Mouse (Mus musculus) T-helper 1 cell (primary cell): Measurements from ENCODE around the gene Fgd5.
"Not testable (repeated sequence)": the region's sequence is repeated elsewhere in the genome, so short reads cannot be mapped to it uniquely, and the experiment has no call there.

Experiments
- in situ Hi-C: fragments of 300-600 bp; cut with MboI, MseI; formaldehyde crosslinking; loops from one replicate; pipeline ENCODE4 v1.15.1; 2025; ENCODE audit warnings: high pct_unique_total_duplicates

The Fgd5 gene

DNA sequence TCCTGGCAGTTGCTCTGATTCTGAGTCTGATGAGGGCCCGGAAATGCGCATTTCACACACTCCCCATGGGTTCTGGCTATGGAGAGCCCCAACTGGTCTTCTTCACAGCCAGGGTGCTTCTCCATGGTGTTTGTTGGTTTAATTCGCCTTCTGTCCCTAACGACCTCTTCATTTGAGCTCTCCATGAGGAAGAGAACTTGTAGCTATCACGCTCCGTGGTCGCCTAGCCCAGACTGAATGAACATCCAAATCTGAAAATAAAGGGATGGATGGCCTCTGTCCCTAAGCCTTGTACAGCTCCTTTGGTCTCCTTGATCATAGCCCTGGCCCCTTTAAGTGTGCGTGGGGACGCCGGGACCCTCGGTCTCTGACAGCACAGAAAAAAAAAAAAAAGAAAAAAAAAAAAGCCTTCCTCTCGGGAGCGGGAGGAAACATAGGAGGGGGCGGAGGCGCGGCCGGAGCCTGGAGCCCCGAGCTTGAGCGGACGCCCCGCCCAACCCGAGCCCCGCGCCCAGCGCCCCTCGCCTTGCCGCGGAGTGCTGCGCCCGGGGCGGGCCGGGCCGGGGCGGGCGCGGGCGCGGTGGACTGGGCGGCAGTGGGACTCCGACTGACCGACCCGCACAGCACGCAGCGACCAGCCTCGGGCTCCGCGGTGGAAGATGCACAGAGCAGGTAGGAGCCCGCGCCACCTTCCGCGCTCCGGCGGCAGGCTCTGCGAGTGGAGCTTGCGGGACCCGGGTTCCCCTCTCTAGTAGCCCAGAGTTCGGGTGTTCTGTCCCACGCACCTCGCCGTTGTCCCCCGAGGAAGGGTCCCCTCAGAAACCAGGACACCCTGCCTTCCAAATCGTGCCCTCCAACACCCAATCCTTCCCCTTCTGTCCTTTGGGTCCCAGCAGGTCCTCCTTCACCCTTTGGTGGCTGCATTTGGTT, at the start of gene Fgd5:
TSS of gene Fgd5 (plus strand) at position 508 of the 930 bp plus-strand sequence.
- in situ Hi-C loops = loop anchor here (5.0 kb wide), 1 partner anchor 531 kb away; no protein-coding TSS in a partner anchor

DNA sequence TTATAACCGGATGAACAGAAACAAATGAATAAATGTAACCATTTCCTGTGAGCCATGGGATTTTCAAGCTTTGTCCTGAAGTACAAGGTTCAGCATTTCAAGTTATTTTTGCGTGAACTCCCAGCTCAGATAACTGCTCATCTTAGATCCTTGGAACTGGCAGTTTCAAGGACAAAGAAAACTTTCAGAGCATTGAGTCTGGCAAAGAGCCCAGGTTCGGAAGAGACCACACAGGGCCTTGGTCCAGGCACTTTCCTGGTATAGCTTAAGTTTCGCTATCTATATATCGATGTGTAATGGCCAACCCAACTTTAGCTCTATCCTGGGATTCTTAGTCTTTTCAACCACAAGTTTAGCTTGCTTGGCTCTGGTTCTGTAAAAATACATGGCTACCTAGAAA, 47.4 kb upstream of the Fgd5 start:
- in situ Hi-C loops = no loop called here

DNA sequence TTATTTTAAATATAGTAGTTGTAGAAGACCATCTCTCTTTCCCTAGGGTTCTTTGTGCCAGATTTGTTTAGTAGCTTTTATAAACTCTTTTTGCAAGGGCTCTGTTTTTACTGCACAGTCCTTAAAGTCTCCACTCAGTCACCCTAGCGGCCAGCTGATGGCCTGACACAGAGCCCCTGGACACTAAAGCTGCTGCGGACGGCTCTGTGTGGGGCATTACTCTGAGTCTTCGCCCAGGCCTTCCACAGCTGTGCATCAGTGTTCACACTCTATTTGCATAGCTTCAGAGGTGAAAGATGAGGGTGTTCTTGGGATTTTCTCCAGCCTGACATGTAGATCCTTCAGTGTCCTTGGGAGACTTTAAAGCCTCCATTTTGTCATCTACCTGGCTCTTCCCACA, 40.2 kb upstream of the Fgd5 start:
- in situ Hi-C loops = no loop called here

DNA sequence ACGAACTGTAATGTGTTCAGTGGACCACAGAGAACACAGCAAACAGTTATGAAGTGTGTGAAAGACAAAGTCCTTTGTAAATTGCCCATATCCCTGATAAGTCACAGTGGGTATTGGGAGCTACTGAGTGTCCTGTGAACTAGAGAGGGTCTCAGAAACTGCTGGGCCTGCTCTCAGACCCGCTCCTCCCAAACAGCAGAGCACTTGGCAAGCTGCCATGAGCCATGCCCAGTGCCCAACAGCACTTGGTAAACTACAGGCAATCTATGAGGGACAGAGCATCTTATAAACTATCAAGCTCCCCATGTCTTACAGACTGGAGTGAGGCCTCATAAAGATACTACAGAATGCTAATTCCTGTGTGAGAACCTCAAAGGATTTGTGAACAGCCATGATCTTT, 30.3 kb upstream of the Fgd5 start:
- in situ Hi-C loops = no loop called here

DNA sequence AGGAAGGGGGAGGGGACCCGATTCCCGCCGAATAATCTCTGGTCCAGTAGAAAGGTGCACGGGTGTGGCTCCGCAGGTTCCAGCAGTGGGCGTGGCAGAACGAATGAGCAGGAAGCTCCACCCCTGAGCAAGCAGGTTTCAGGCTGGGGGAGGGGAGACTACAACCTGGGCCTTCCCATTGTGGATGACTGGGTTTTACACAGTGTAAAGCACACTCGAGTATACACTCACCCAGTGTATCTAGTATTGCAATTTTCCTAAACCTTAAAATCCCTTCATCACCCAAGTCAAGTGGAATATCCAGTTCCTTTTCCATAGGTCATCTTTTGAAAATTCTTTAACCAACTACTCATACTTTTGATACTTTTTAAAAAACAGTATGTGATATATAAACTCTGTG, 20.7 kb upstream of the Fgd5 start:
- in situ Hi-C loops = not testable (repeated sequence)

DNA sequence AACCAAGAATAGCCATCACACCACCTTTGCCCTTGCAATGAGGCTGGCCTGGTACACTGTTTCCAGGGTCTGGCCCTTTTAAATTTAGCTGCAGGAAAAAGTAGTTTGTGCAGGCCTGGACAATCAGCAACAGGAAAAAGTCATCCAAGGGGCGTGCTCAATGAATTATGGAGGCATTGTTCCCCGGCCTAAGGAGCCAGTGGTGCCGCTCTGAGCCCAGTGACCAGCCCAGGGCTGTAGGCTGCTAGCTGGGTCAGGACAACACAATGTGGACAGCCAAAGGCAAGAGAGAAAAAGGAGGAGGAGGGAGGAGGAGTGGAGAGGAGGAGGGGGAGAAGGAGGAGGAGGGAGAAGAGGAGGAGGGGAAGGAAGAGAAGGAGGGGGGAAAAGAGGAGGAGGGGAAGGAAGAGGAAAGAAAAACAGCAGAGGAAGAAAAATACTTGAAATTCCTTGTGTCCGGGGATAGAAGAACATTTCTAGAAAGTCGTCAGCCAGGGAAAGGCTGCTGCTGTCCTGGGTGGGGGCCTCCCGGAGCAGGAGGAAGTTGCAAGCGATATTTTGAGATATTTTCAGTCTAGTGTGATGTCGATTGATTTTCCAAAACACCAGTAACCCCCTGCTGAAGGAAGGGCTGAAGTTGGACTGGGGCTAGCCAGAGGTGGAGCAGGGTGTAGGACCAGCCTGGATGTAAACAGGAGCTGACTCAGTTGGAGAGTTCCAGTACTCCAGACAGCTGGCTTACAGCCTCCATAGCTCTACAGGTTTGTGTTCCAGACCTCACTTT, 18.5 kb upstream of the Fgd5 start:
- in situ Hi-C loops = no loop called here

DNA sequence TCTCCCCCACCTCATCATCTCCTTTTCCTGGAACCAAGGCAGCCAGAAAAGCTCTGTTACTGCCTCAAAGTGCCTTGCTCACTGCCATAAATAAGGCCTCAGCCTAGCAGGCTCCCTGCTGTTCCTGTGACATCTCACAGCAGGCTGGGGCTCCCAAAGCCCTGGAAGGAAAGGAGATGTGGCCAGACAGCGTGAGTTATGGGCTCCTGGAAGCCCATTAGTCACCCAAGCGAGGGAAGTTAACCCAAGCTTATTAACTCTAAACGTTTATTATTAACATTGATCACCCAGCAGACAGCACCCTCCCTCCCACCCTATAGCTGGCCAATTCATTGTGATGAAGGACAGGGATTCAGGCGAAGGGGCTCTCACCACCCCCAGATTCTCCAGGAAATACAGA, 15.2 kb upstream of the Fgd5 start:
- in situ Hi-C loops = no loop called here

DNA sequence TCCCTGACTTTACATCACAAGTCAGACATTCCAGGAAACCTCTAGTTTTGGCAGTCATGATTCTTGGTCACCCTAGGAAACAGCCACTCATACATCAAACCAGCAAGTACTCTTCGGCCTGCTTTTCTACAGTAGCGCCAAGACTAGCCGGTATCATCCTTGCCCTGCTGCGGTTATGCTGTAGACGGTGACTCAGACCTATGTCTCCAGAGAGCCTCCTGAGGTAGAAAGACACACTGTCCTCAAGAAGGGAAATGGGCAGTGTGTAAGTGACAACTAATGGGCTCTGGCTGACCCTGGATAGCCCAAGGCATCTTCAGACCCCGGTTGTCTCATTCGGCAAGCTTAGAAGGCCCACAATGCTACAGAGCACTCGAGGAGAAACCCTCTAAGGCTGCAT, 13.6 kb upstream of the Fgd5 start:
- in situ Hi-C loops = no loop called here

DNA sequence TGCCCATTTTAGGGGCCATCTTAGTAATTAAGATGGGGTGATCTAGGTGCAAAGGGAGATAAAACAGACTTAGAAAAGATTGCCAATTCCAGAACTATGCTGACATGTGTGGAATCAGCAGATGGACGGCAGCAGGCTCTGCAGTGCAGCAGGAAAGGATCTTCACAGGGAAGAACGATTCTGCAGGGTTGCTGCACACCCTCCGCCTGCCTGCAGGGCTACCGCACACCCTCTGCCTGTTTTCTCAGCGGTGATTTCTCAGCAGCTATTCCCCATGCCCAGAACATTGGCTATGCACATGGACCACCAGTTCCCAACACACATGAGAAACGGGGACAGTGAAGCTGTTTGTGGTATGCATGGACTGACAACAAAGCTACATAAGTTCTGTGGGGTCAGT, 12.7 kb upstream of the Fgd5 start:
- in situ Hi-C loops = no loop called here

DNA sequence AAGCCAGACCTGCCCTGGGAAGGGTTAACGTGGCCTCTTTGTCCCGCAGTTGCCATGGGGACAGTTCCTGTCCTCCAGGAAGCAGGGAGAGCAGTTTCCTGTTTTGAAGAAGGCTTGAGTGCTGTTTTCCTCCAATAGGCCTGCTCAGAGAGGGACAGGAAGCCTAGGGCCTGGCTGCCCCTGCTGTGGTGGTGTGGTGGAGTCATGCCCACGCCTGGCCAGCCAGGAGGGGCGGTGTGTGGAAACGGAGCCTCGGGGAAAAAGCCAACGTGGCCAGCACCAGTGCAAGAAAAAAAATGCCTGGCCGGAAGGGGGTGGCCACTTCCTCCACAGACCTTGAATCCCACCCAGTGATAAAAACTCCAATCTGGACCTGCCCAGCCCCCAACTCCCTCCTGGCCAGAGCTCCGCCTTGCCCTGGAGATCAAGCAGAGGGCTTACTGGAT, 6.5 kb upstream of the Fgd5 start:
- in situ Hi-C loops = no loop called here

DNA sequence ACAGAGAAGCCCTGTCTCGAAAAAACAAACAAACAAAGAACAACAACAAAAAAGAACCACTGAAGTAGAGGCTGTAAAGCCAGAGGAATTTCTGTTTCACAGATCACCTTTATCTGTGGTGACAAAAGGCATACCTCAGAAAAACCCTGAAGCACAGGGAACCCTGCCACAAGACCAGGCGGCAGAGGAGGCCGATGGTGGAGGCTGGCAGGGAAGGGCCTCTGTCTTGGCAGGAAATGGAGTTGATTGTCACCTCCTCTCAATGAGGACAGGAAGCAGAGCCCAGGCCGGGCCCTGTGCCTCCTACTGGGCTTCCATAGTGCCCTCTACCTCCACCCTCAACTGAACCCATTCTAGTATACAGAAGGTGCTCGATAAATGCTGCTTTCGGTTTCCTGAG, 4.7 kb upstream of the Fgd5 start:
- in situ Hi-C loops = no loop called here

DNA sequence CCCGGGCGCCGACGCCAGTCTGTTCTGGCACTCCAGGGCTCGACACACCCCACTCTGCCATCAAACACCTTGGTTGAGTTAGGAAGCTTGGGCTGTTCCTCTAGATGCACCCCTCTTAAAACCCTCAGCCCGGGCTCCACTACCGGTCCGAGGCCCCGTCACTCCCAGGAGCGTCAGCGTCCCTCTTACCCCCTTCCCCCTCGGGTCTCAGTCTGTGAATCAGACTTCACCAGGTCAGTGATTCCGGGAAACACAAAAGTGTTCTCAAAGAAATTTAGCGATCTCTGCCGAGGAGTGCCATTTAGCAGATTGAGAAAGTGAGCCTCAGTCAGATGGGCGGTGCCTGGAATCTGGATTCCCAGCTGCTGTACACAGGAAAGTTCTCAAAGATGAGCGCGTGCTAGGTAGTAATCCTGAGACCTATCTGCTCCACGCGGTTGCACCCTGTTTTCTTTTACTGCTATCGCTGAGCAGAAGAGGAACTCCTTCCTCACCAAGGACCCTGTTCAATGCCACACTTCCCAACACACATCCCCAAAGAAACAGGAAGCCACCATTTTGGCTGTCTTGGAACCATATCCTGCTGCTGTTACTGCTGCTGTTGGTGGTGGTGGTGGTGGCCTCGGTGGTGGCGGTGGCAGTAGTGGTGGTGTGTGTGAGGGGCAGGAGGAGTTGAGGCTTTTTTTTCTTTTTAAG, 771 bp downstream of the Fgd5 start:
- in situ Hi-C loops = loop anchor here (5.0 kb wide), 1 partner anchor 532 kb away; no protein-coding TSS in a partner anchor

DNA sequence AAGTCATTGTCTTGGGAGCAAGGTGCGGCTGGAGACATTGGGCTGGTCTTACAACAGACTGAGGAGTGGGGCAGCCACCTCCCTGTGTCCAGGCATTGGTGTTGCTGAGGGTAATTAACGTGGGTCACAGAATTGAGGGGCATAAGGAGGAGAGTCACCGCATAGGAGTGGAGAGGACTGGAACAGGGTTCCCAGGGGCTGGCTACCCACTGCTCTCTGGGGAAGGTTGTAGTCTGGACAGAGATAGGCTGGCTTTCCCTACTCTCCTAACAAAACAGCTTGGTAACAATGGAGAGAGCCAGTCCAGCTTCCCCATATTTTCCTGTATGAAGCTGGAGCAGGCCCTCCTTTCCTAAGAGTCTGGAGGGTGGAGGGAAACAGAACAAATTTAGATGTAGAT, 1.3 kb downstream of the Fgd5 start:
- in situ Hi-C loops = no loop called here

DNA sequence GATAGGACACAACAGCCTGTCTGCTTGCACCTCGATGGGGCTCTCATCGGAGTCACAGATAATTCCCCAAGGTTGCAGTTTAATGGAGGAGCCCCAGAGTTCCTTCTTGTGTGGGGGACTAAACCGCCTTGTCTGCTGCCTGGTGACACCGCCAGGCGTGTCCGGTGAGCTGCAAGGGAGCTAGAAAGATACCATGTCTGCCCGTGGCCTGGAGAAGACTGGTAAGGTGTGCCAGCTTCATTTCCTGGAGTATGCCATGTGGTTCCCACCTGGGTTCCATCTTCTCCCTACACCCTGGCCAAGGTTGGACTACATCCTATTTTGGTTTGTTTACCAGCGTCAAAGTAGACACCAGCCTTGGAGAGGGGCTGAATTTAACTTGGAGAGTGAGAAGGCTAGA, 11.4 kb downstream of the Fgd5 start:
- in situ Hi-C loops = no loop called here

DNA sequence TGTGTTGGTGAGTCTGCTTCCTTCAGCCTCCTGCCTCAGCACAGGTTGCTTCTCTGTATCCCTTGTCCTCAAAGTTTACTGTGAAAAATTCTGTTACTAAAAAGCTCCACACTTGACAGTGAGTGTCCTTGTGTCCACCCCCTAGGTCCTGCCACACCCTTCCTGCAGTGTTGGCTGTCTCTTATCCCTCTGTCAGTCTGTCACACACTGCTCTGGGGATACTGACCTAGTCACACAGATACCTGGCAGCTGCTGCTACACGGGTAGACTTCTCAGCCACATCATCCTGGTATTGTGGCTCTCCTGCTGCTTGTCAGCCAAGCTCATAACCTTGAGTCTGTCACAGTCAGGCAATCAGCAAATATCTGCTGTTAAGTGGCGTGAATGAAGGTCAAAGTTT, 14.1 kb downstream of the Fgd5 start:
- in situ Hi-C loops = no loop called here

DNA sequence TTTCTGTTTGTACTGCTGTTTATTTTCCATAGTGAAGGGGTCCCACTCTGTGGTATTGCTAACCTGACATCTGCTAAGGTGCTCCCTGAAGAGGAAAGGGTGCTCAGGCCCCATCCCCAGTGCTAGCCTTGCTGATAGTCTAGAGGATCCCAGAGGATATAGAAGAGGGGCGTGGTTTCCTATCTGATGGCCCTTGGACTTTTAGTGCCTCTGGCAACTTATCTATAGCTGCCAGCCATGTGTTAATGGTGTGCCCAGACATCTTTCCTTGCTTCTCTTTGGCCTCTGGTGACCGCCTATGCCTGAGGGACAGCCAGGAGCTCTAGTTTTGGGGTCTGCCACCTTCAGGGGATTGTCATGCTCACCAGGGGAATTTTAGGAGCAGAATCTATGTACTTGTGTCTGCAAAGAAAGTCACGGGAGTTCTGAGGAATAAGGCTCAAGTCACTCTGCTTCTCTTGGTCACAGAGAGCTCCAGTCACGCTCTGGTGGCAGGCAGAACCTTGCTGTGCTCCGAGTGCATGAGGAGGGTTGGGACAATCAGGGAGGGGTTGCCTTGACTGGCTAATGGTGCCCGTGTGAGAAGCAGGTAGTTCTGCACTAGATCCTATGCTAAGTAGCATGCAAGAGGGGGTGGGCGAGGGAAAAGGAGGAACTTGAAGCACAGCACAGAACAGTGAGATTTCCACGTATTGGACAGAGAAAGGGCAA, 15.3 kb downstream of the Fgd5 start:
- in situ Hi-C loops = no loop called here

DNA sequence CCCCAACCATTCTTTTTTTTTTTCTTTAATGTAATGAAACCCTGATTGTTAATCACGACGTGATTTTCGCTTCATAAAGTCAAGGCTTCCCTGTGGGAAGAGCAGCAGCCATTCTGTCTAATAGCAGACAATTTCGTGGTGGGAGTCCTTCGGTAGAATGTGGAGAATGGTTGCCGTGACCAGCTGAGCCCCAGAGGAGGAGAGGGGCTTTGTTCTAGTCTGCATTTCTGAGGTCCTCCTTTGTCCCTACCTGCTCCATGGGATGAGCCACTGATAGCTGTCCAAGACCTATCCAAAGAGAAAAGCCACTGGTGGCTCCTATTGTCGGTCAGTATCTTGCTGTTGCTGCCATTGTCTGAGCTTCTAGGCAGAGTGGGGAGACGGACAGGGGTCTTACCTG, 17.4 kb downstream of the Fgd5 start:
- in situ Hi-C loops = no loop called here

DNA sequence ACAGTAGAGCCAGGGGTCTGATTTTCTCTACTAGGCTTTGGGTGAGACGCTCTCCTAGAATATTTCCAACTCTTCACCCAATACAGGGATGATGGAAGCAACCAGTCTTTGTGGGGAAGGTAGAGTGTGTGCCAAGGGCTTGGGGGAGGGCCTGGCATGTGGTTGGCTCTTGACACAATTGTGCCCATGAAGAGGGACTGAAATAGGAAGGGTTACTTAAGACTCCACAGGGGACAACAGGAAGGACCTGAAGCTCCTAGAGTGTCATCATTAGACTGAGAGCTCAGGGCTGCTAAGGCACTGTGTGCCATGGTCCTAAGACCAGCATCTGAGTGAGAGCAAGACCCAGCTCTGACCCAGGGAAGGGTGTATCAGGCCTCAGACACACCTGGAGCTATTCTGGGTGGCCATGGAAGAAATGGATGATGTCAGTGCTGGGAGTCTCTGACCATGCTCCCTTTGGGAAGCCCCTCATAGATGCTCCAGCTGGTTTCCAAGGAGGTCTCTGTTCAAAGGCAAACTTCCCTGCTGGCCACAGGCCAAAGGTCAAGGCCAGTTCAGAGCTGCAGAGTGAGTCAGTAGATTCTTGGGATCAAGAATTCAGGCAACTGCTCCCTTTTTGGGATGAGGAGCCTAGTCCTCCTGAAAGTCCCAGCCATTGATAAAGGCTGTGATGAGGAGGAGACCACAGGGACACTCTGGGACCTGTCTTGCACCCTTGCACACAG, 24.0 kb downstream of the Fgd5 start:
- in situ Hi-C loops = no loop called here

DNA sequence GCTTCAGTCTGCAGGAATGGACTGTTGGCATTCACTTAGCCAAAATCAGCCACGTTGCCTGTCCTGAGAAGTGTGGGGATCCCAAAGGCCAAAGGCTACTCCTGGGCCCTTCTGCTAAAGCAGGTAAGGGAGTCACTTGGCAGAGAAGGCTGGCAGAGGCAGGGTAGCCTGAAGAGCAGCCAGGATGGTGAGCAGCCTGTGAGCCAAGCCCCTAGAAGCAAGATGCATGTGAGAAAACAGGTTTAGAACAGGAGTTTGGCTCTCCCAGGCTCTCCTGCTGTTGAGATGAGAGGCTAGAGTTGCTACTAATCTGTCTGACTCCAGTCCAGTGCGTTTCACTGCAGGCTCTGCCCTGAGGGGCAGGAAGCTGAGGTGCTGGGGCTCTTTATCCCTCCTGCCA, 25.0 kb downstream of the Fgd5 start:
- in situ Hi-C loops = no loop called here

DNA sequence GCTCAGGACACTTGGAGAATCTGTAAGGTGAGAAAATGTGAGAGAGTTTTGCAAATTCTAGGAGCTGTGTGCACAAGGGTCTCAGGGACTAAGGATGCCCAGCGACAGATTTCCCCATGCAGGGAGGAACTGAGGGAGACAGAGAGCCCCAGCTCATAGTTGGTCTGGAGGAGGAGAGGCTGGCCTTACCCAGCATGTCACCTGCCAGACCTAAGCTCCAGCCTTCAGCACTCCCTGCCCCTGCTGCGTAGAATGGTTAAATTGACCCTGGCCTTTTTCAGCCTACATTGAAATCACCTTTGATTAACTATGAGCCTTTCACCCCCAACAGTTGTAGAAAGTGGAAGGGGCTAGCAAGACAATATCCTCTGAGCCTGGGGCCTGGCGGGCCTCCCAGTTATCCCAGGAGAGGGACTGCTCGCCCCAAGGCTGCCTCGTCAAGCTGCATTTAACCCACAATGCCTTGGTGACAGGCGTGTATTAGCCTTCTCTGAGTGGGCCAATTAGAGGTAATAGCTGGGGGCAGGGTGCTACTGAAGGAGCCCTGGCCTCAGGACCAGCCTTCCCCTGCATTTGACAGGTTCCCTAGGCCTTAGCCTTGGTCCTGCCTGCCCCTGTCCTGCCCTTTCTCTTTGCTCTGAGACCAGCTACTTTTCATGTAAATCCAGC, 25.6 kb downstream of the Fgd5 start:
- in situ Hi-C loops = no loop called here
